Mouse (Mus musculus) midbrain, postnatal 0 days (tissue): ENCODE results near the gene Ccl6. TPM values are rescaled to one million over a fixed set of nuclear protein-coding genes. Genes with fewer than 3 reads are reported as not detected.

Experiments
- ATAC-seq: fragments of 200-750 bp; cut with Nextera tagmentation; 2 replicates; pipeline ENCODE4 v1.8.0; 2017; ENCODE audit warnings: moderate number of reproducible peaks, mild to moderate bottlenecking, moderate TSS enrichment, moderate library complexity; ENCODE audit not compliant: low FRiP score
- DNase-seq: peaks from one replicate; pipeline ENCODE4 v3.0.0-alpha.2; 2015; ENCODE audit warnings: low spot score
- H3K27ac ChIP-seq: fragments of 300-500 bp; sonication (generic); 2 replicates; pipeline ENCODE4 v1.5.1; 2014; ENCODE audit warnings: low read depth, mild to moderate bottlenecking, low read length, mixed read lengths
- H3K27me3 ChIP-seq: fragments of 300-500 bp; sonication (generic); 2 replicates; pipeline ENCODE4 v1.6.1; 2014; ENCODE audit warnings: low read length, control low read depth, mixed read lengths; ENCODE audit not compliant: insufficient read depth
- H3K36me3 ChIP-seq: fragments of 300-500 bp; sonication (generic); 2 replicates; pipeline ENCODE4 v1.6.1; 2014; ENCODE audit warnings: low read length, control low read depth, mixed read lengths; ENCODE audit not compliant: insufficient read depth
- H3K4me1 ChIP-seq: fragments of 300-500 bp; sonication (generic); 2 replicates; pipeline ENCODE4 v1.6.1; 2014; ENCODE audit warnings: mild to moderate bottlenecking, control low read depth, antibody characterized with exemption, low read length, mixed read lengths; ENCODE audit not compliant: insufficient read depth
- H3K4me2 ChIP-seq: fragments of 300-500 bp; sonication (generic); 2 replicates; pipeline ENCODE4 v1.6.1; 2014; ENCODE audit warnings: low read depth, mild to moderate bottlenecking, low read length, mixed read lengths; ENCODE audit not compliant: poor library complexity, severe bottlenecking
- H3K4me3 ChIP-seq: fragments of 300-500 bp; sonication (generic); 2 replicates; pipeline ENCODE4 v1.5.1; 2014; ENCODE audit warnings: low read depth, mild to moderate bottlenecking, low read length, moderate library complexity
- H3K9ac ChIP-seq: fragments of 300-500 bp; sonication (generic); replicated peaks from 2 replicates; pipeline ENCODE4 v1.6.1; 2014; ENCODE audit warnings: mild to moderate bottlenecking, low read length, moderate library complexity, mixed read lengths; ENCODE audit not compliant: poor library complexity, severe bottlenecking
- H3K9me3 ChIP-seq: fragments of 300-500 bp; sonication (generic); 2 replicates; pipeline ENCODE4 v1.6.1; 2016; ENCODE audit warnings: low read length, control low read depth
- CTCF ChIP-seq: IDR thresholded peaks from 2 replicates; pipeline ENCODE4 v1.5.1; 2016; ENCODE audit warnings: antibody characterized with exemption, mild to moderate bottlenecking
- WGBS: fragments of 180-500 bp; shearing (Covaris S2); extraction: QIAGEN DNeasy Blood & Tissue Kit; methylation state at CpG from one replicate; pipeline ENCODE4 v1.1.7; 2014; 5-methylcytosine and 5-hydroxymethylcytosine counted together
- polyA plus RNA-seq: library from polyadenylated mRNA; unstranded; fragments of >200 nt; fragmentation: Nextera tagmentation; extraction: Ambion mirVana; gene quantifications from 2 replicates; pipeline ENCODE4 v1.2.1, GENCODE M21; 2015
- total RNA-seq: library from RNA; depleted of rRNA; stranded (reverse); fragments of >200 nt; gene quantifications from 2 replicates; pipeline ENCODE4 v1.2.3, GENCODE M21; 2014; rRNA removed

Ccl6 gene
- total and polyA plus RNA-seq, 2 experiments from 2014 or later, result 1.8 to 3.6 TPM

GRCm38 (mm10) chr11:83538705-83539314, 54.1 kb downstream of the Ccl6 start:
- H3K36me3 ChIP-seq, result no peaks in the 10 kb centered on the region
- DNase-seq, result no peak
- WGBS, result 86% methylated on average over 3 of the region's 3 CpGs
- no peak for TF ChIP-seq CTCF
- H3K4me2 ChIP-seq, result no peak overlapping the region
- H3K4me3 ChIP-seq, result no peak overlapping the region
- no peak for ATAC-seq
- H3K27me3 ChIP-seq, result no peaks in the 10 kb centered on the region
- no peak overlapping the region for H3K27ac ChIP-seq
- H3K4me1 ChIP-seq, result no peaks in the 10 kb centered on the region
- H3K9ac ChIP-seq, result no peak overlapping the region
- H3K9me3 ChIP-seq, result no peaks in the 10 kb centered on the region

Other genes starting within 250 kb of the Ccl6 start
- 110 and 126 TPM in 2 replicates for gene Rasl10b, start 183.9 kb downstream of the Ccl6 start, total RNA-seq
- 43.9 and 44.3 TPM in 2 replicates for gene Rasl10b, start 183.9 kb downstream of the Ccl6 start, polyA plus RNA-seq
- gene Gas2l2, start 163.6 kb downstream of the Ccl6 start, total RNA-seq, result 0.44 and 0.85 TPM in 2 replicates
- gene Gas2l2, start 163.6 kb downstream of the Ccl6 start, polyA plus RNA-seq, result 0.52 and 0.67 TPM in 2 replicates
- not detected in 2 replicates for gene 1700020L24Rik, start 155.4 kb downstream of the Ccl6 start, total RNA-seq
- gene 1700020L24Rik, start 155.4 kb downstream of the Ccl6 start, polyA plus RNA-seq, result 0.57 and 0.79 TPM in 2 replicates
- 5.4 and 5.5 TPM in 2 replicates for gene Mmp28, start 130.0 kb downstream of the Ccl6 start, total RNA-seq
- 1.2 and 1.4 TPM in 2 replicates for gene Mmp28, start 130.0 kb downstream of the Ccl6 start, polyA plus RNA-seq
- 18.2 and 30.6 TPM in 2 replicates for gene Taf15, start 120.0 kb downstream of the Ccl6 start, total RNA-seq
- gene Taf15, start 120.0 kb downstream of the Ccl6 start, polyA plus RNA-seq, result 6.5 and 9.6 TPM in 2 replicates
- not detected in 2 replicates for gene Heatr9, start 70.9 kb downstream of the Ccl6 start, total RNA-seq
- not detected in 2 replicates for gene Heatr9, start 70.9 kb downstream of the Ccl6 start, polyA plus RNA-seq
- not detected in 2 replicates for gene Ccl5, start 62.6 kb downstream of the Ccl6 start, total RNA-seq
- not detected in 2 replicates for gene Ccl5, start 62.6 kb downstream of the Ccl6 start, polyA plus RNA-seq
- gene Ccl9, start 14.5 kb downstream of the Ccl6 start, total RNA-seq, result 1.3 and 2.9 TPM in 2 replicates
- 1.9 and 2.8 TPM in 2 replicates for gene Ccl9, start 14.5 kb downstream of the Ccl6 start, polyA plus RNA-seq
- not detected in 2 replicates for gene Rpl9-ps1, start 52.5 kb upstream of the Ccl6 start, total RNA-seq
- gene Rpl9-ps1, start 52.5 kb upstream of the Ccl6 start, polyA plus RNA-seq, result not detected in 2 replicates
- gene Ccl3, start 56.3 kb upstream of the Ccl6 start, total RNA-seq, result 0.76 and 5.3 TPM in 2 replicates
- 0.91 and 1.2 TPM in 2 replicates for gene Ccl3, start 56.3 kb upstream of the Ccl6 start, polyA plus RNA-seq
- not detected in 2 replicates for gene Ccl4, start 69.5 kb upstream of the Ccl6 start, total RNA-seq
- gene Ccl4, start 69.5 kb upstream of the Ccl6 start, polyA plus RNA-seq, result not detected in 2 replicates
- gene Wfdc17, start 110.9 kb upstream of the Ccl6 start, total RNA-seq, result not detected in 2 replicates
- gene Wfdc17, start 110.9 kb upstream of the Ccl6 start, polyA plus RNA-seq, result 0.70 and 0.75 TPM in 2 replicates
- not detected in 2 replicates for gene Wfdc18, start 115.9 kb upstream of the Ccl6 start, total RNA-seq
- 1.3 TPM in 1 of 2 replicates, not detected in the other for gene Wfdc18, start 115.9 kb upstream of the Ccl6 start, polyA plus RNA-seq
- gene Wfdc21, start 153.9 kb upstream of the Ccl6 start, total RNA-seq, result not detected in 2 replicates
- not detected in 2 replicates for gene Wfdc21, start 153.9 kb upstream of the Ccl6 start, polyA plus RNA-seq
- gene Heatr6, start 160.6 kb upstream of the Ccl6 start, total RNA-seq, result 24.8 and 31.9 TPM in 2 replicates
- 22.0 and 25.9 TPM in 2 replicates for gene Heatr6, start 160.6 kb upstream of the Ccl6 start, polyA plus RNA-seq